Mouse (Mus musculus) heart, embryonic 14.5 days (tissue): Measurements from ENCODE around the gene Kbtbd4. TPM values are rescaled to one million over a fixed set of nuclear protein-coding genes. Genes with fewer than 3 reads are reported as not detected.
A peak's percentile ranks its signal among the peaks of the same experiment; 100 is the strongest.

Source experiments
- ATAC-seq: fragments of 200-750 bp; cut with Nextera tagmentation; 2 replicates; pipeline ENCODE4 v1.8.0; 2017; ENCODE audit warnings: low read depth, moderate TSS enrichment; ENCODE audit not compliant: insufficient number of reproducible peaks, insufficient read depth, low FRiP score
- H3K27ac ChIP-seq, 2 experiments: fragments of 200-500 bp in 1 of 2; fragments of 300-500 bp in 1 of 2; sonication (generic) in 1 of 2; replicated peaks in 1 of 2; 2 replicates each; pipeline ENCODE4 v1.5.1; 2012 to 2014; ENCODE audit warnings: low read depth in 2 of 2, low read length in 2 of 2, control low read depth in 1 of 2, mild to moderate bottlenecking in 1 of 2, mixed read lengths in 1 of 2; ENCODE audit not compliant: control insufficient read depth in 1 of 2, insufficient read depth in 1 of 2
- H3K27me3 ChIP-seq: fragments of 300-500 bp; sonication (generic); 2 replicates; pipeline ENCODE4 v1.6.1; 2014; ENCODE audit warnings: mild to moderate bottlenecking, low read length, control low read depth; ENCODE audit not compliant: control insufficient read depth, insufficient read depth
- H3K36me3 ChIP-seq: fragments of 300-500 bp; sonication (generic); 2 replicates; pipeline ENCODE4 v1.6.1; 2014; ENCODE audit warnings: mild to moderate bottlenecking, control low read depth, low read length, mixed read lengths; ENCODE audit not compliant: control insufficient read depth, insufficient read depth
- H3K4me1 ChIP-seq, 2 experiments: fragments of 200-500 bp in 1 of 2; fragments of 300-500 bp in 1 of 2; sonication (generic) in 1 of 2; 2 replicates each; pipeline ENCODE4 v1.6.1; 2012 to 2014; ENCODE audit warnings: low read length in 2 of 2, control low read depth in 1 of 2, mixed read lengths in 1 of 2; ENCODE audit not compliant: control insufficient read depth in 2 of 2, insufficient read depth in 2 of 2
- H3K4me2 ChIP-seq: fragments of 300-500 bp; sonication (generic); 2 replicates; pipeline ENCODE4 v1.6.1; 2014; ENCODE audit warnings: mild to moderate bottlenecking, low read length
- H3K4me3 ChIP-seq, 2 experiments: fragments of 200-500 bp in 1 of 2; fragments of 300-500 bp in 1 of 2; sonication (generic) in 1 of 2; 2 replicates each; pipeline ENCODE4 v1.5.1; 2012 to 2014; ENCODE audit warnings: low read length in 2 of 2, mild to moderate bottlenecking in 2 of 2, control low read depth in 1 of 2, low read depth in 1 of 2, moderate library complexity in 1 of 2; ENCODE audit not compliant: control insufficient read depth in 1 of 2, insufficient read depth in 1 of 2
- H3K9ac ChIP-seq: fragments of 300-500 bp; sonication (generic); 2 replicates; pipeline ENCODE4 v1.6.1; 2014; ENCODE audit warnings: mild to moderate bottlenecking, low read length
- H3K9me3 ChIP-seq: fragments of 300-500 bp; sonication (generic); 2 replicates; pipeline ENCODE4 v1.6.1; 2016; ENCODE audit warnings: low read length, control low read depth; ENCODE audit not compliant: control insufficient read depth
- WGBS: fragments of 180-500 bp; shearing (Covaris S2); extraction: QIAGEN DNeasy Blood & Tissue Kit; methylation state at CpG from one replicate; pipeline ENCODE4 v1.1.7; 2014; 5-methylcytosine and 5-hydroxymethylcytosine counted together
- polyA plus RNA-seq: library from polyadenylated mRNA; unstranded; fragments of >200 nt; fragmentation: Nextera tagmentation; extraction: Ambion mirVana; gene quantifications from 2 replicates; pipeline ENCODE4 v1.2.1, GENCODE M21; 2014

The Kbtbd4 gene
- polyA plus RNA-seq = 20.6 and 24.8 TPM in 2 replicates

DNA sequence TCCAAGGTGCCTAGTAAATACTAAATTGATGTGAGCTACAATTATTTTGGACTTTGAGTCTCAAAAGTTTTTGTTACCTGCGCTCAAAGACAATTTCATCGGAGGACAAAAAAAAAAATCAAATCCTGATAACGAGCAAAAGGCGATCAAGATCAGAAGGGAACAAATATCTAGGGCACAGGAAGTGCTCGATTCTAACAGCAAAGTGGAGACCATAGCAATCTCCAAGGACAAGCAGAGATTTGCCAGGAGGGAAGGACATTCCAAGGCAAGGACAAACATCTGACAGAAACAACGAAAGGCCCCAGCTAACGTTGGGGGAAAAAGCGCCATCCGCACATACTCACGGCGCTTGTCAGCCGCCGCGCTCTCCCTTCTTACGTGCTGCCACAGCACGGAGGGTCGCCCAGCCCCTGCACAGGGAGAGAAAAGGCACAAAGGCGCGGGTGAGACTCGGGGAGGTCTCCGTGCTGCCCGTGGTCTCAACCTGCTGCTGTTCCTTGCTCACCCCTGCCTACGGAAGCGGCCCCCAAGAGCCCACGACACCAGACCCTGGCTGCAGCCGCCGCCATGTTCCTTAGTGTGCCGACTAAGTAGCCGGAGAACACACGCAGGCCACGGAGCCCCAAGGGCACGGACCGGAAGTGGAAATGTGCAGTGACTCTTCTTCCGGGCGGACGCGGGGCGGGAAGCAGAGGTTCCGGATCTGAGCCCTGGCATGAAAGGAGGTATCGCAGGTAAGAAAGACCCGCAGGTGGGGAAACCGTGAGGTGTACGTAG, at the start of gene Kbtbd4, which contains the start of gene Ndufs3:
Gene Kbtbd4 (plus strand): TSS at position 665 of the 780 bp plus-strand sequence.
Gene Ndufs3 (minus strand): TSS at position 752 of the 780 bp plus-strand sequence.
- Histone ChIP-seq H3K9ac (peak within 1 kb of the TSS; percentile 93), H3K4me3 (peak within 1 kb of the TSS; percentile 70 to 93), H3K9me3 (no peaks in the 10 kb centered on the region), H3K36me3 (peaks cover 71% of the 10 kb centered on the region), H3K4me1 (peaks cover 4 to 25% of the 10 kb centered on the region in 2 experiments), H3K4me2 (peak within 1 kb of the TSS; percentile 87), H3K27ac (peak within 1 kb of the TSS; percentile 89 to 91), H3K27me3 (no peaks in the 10 kb centered on the region)
- WGBS = under 1% methylated on average over 43 of the region's 43 CpGs
- ATAC-seq = peak; percentile 86

DNA sequence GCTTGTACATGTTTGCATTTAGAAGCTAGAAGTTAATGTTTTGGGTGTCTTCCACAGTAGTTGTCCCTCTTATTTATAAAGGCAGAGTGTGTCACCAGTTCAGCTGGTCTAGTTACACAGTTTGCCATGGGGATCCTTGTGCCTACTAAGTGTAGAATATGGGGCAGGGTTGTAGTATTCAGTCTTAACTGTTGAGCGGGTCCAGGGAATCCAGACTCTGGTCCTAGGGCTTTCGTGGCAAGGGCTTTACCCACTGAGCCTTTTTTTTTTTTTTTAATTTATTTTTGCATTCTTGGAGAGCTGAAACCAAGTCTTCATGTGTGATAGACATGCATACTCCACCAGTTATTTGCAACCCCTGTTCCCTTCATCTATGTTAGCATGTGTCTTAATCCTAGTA, 43.1 kb upstream of the Kbtbd4 start:
- 98% methylated on average over 2 of the region's 2 CpGs for WGBS
- no peaks in the 10 kb centered on the region for H3K9me3 ChIP-seq
- H3K4me1 ChIP-seq = no peaks in the 10 kb centered on the region
- no peak overlapping the region for H3K4me3 ChIP-seq
- peaks cover 98% of the 10 kb centered on the region for H3K36me3 ChIP-seq
- H3K4me2 ChIP-seq = no peak overlapping the region
- no peaks in the 10 kb centered on the region for H3K27me3 ChIP-seq
- no peak overlapping the region for H3K9ac ChIP-seq
- no peak for ATAC-seq
- no peak overlapping the region for H3K27ac ChIP-seq

DNA sequence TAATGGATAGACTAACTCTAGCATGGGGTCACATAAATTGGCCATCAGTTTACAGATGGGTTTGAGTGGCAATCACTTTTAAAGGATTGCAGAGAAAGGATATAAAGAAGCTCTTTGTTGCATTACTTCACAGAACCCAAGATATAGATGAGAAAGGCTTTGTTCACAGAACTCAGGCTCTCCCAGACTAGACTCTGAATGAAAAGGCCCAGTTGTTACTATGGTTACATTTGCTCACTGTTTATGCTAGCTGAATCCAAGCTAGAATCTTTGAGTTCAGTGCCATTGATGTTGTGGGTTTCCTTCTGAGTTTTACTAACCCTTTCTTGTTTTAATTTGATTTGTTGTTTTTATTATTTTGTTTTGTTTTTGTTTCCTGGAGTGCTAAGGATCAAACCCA, 40.4 kb upstream of the Kbtbd4 start:
- no peaks in the 10 kb centered on the region for H3K27me3 ChIP-seq
- H3K27ac ChIP-seq = no peak overlapping the region
- no peak overlapping the region for H3K4me2 ChIP-seq
- H3K9ac ChIP-seq = no peak overlapping the region
- peaks cover 90% of the 10 kb centered on the region for H3K36me3 ChIP-seq
- H3K4me1 ChIP-seq = peaks cover 0 to 5% of the 10 kb centered on the region in 2 experiments; a peak in 1 of 4 replicates
- no peak overlapping the region for H3K4me3 ChIP-seq
- H3K9me3 ChIP-seq = no peaks in the 10 kb centered on the region
- no peak for ATAC-seq

GRCm38 (mm10) chr2:90866524-90866923, 38.0 kb upstream of the Kbtbd4 start:
- peaks cover 6 to 26% of the 10 kb centered on the region in 2 experiments for H3K4me1 ChIP-seq
- H3K4me3 ChIP-seq = no peak overlapping the region
- H3K4me2 ChIP-seq = no peak overlapping the region
- peaks cover 66% of the 10 kb centered on the region for H3K36me3 ChIP-seq
- ATAC-seq = peak; percentile 84
- H3K9me3 ChIP-seq = no peaks in the 10 kb centered on the region
- no peak overlapping the region for H3K27ac ChIP-seq
- H3K27me3 ChIP-seq = no peaks in the 10 kb centered on the region
- WGBS = 18% methylated on average over 3 of the region's 3 CpGs
- no peak overlapping the region for H3K9ac ChIP-seq

- peaks cover 30% of the 10 kb centered on the region for H3K36me3 ChIP-seq
- H3K4me1 ChIP-seq = peaks cover 9 to 35% of the 10 kb centered on the region in 2 experiments
- peak overlapping the region; percentile 63 for H3K4me2 ChIP-seq
- H3K27ac ChIP-seq = peak overlapping the region; percentile 87 to 97
- H3K4me3 ChIP-seq = peak overlapping the region in 1 of 2 experiments; percentile 2; a peak in 1 of 4 replicates
- H3K9me3 ChIP-seq = no peaks in the 10 kb centered on the region
- H3K27me3 ChIP-seq = no peaks in the 10 kb centered on the region
- peak overlapping the region; percentile 58 for H3K9ac ChIP-seq
- peak; percentile 84 for ATAC-seq
- WGBS = 3% methylated on average over 4 of the region's 4 CpGs
Measured at GRCm38 (mm10) chr2:90870136-90870601, 34.4 kb upstream of the Kbtbd4 start.

- Histone ChIP-seq H3K27me3 (no peaks in the 10 kb centered on the region), H3K36me3 (peaks cover 18% of the 10 kb centered on the region), H3K27ac (peak overlapping the region; percentile 76 to 97), H3K4me1 (peaks cover 9 to 35% of the 10 kb centered on the region in 2 experiments), H3K9ac (peak overlapping the region; percentile 54; the same call in 1 of the 2 replicates), H3K4me3 (no peak overlapping the region), H3K4me2 (no peak overlapping the region), H3K9me3 (no peaks in the 10 kb centered on the region)
- ATAC-seq = no peak
- WGBS = 49% methylated on average over 8 of the region's 8 CpGs
Measured at GRCm38 (mm10) chr2:90871180-90871961, 33.2 kb upstream of the Kbtbd4 start.

GRCm38 (mm10) chr2:90874025-90874424, 30.5 kb upstream of the Kbtbd4 start:
- WGBS = 90% methylated on average over 1 of the region's 1 CpGs
- no peak for ATAC-seq
- H3K9ac ChIP-seq = no peak overlapping the region
- H3K4me3 ChIP-seq = no peak overlapping the region
- H3K36me3 ChIP-seq = no peaks in the 10 kb centered on the region
- H3K4me1 ChIP-seq = peaks cover 9 to 31% of the 10 kb centered on the region in 2 experiments
- H3K27me3 ChIP-seq = no peaks in the 10 kb centered on the region
- no peak overlapping the region for H3K4me2 ChIP-seq
- H3K9me3 ChIP-seq = no peaks in the 10 kb centered on the region
- H3K27ac ChIP-seq = no peak overlapping the region
